Mouse (Mus musculus) midbrain, embryonic 11.5 days (tissue): ENCODE results near the gene Kdelr3. TPM values are rescaled to one million over a fixed set of nuclear protein-coding genes. Genes with fewer than 3 reads are reported as not detected.

Source experiments
- ATAC-seq: fragments of 200-750 bp; cut with Nextera tagmentation; 2 replicates; pipeline ENCODE4 v1.8.0; 2017; ENCODE audit warnings: moderate TSS enrichment, moderate library complexity; ENCODE audit not compliant: low FRiP score
- DNase-seq: peaks from one replicate; pipeline ENCODE4 v3.0.0; 2015; ENCODE audit warnings: low spot score; ENCODE audit errors: missing footprints
- H3K27ac ChIP-seq: fragments of 300-500 bp; sonication (generic); 2 replicates; pipeline ENCODE4 v1.5.1; 2014; ENCODE audit warnings: low read depth, low read length
- H3K27me3 ChIP-seq: fragments of 300-500 bp; sonication (generic); 2 replicates; pipeline ENCODE4 v1.6.1; 2014; ENCODE audit warnings: mild to moderate bottlenecking, low read length, moderate library complexity, mixed read lengths; ENCODE audit not compliant: control insufficient read depth, insufficient read depth
- H3K36me3 ChIP-seq: fragments of 300-500 bp; sonication (generic); 2 replicates; pipeline ENCODE4 v1.6.1; 2014; ENCODE audit warnings: mild to moderate bottlenecking, low read length, moderate library complexity, mixed read lengths; ENCODE audit not compliant: control insufficient read depth, insufficient read depth
- H3K4me1 ChIP-seq: fragments of 300-500 bp; sonication (generic); 2 replicates; pipeline ENCODE4 v1.6.1; 2014; ENCODE audit warnings: low read length; ENCODE audit not compliant: control insufficient read depth, insufficient read depth
- H3K4me2 ChIP-seq: fragments of 300-500 bp; sonication (generic); 2 replicates; pipeline ENCODE4 v1.6.1; 2014; ENCODE audit warnings: mild to moderate bottlenecking, moderate library complexity
- H3K4me3 ChIP-seq: fragments of 300-500 bp; sonication (generic); 2 replicates; pipeline ENCODE4 v1.5.1; 2014; ENCODE audit warnings: low read depth, low read length
- H3K9ac ChIP-seq: fragments of 300-500 bp; sonication (generic); 2 replicates; pipeline ENCODE4 v1.6.1; 2014; ENCODE audit warnings: low read length
- H3K9me3 ChIP-seq: fragments of 300-500 bp; sonication (generic); 2 replicates; pipeline ENCODE4 v1.6.1; 2016; ENCODE audit warnings: low read length; ENCODE audit not compliant: control insufficient read depth
- WGBS: fragments of 180-500 bp; shearing (Covaris S2); extraction: QIAGEN DNeasy Blood & Tissue Kit; methylation state at CpG from one replicate; pipeline ENCODE4 v1.1.7; 2014; 5-methylcytosine and 5-hydroxymethylcytosine counted together
- polyA plus RNA-seq: library from polyadenylated mRNA; unstranded; fragments of >200 nt; fragmentation: Nextera tagmentation; extraction: Ambion mirVana; gene quantifications from 2 replicates; pipeline ENCODE4 v1.2.1, GENCODE M21; 2014

Kdelr3 gene
- 14.9 and 16.4 TPM in 2 replicates for polyA plus RNA-seq

DNA sequence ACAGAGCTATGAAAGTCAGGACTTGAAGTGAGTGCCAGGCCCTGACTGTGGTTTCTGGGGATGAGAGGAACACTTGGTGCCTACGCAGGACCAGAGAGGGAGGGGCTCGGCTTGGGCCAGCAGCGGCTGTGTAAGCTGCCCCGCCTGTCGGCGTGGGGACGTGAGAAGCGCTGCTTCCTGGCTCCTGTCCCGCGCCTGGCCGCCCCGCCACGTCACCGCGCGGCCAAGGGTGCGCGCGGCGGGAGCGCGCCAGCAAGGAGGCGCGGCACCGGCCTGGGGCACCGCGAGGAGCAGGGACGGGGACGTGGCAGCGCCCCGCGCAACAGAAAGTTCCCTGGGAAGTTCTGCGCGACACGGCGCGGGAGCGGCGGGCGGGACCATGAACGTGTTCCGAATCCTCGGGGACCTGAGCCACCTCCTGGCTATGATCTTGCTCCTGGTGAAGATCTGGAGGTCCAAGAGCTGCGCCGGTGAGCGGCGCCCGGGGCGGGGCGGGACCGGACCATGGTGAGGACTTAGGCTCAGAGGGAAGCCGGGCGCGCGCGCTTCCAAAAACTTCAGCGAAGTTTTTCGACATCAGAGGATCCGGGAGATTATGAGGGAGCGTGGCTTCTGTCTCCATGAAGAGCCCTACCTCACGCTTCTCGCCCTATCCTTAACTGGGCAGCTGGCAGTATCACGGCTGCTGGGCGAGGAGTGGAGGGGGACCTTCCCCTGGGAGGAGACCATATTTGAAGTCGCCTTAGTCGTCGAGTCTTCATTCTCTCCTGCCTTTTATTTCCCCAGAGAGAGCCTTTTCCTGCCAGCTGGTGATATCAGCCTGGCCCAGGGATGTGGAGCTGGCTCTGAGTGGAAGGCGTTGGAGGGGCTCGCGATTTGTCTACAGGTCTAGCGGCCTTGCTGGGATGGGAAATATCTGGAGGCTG lies at the start of gene Kdelr3:
Kdelr3 (plus strand) TSS at position 241 of the 926 bp plus-strand sequence.
- H3K9ac ChIP-seq = peak within 1 kb of the TSS; percentile 34
- peak within 1 kb of the TSS; percentile 45 for H3K4me3 ChIP-seq
- H3K4me1 ChIP-seq = peaks cover 22% of the 10 kb centered on the region
- peaks cover 64% of the 10 kb centered on the region for H3K27me3 ChIP-seq
- no peak within 1 kb of the TSS for H3K27ac ChIP-seq
- ATAC-seq (0 out of 2 replicates have a peak, but pooled peaks have one; percentile 22), DNase-seq (peak; percentile 94)
- H3K4me2 ChIP-seq = peak within 1 kb of the TSS; percentile 58
- WGBS = 1% methylated on average over 71 of the region's 71 CpGs
- H3K36me3 ChIP-seq = no peaks in the 10 kb centered on the region
- no peaks in the 10 kb centered on the region for H3K9me3 ChIP-seq

DNA sequence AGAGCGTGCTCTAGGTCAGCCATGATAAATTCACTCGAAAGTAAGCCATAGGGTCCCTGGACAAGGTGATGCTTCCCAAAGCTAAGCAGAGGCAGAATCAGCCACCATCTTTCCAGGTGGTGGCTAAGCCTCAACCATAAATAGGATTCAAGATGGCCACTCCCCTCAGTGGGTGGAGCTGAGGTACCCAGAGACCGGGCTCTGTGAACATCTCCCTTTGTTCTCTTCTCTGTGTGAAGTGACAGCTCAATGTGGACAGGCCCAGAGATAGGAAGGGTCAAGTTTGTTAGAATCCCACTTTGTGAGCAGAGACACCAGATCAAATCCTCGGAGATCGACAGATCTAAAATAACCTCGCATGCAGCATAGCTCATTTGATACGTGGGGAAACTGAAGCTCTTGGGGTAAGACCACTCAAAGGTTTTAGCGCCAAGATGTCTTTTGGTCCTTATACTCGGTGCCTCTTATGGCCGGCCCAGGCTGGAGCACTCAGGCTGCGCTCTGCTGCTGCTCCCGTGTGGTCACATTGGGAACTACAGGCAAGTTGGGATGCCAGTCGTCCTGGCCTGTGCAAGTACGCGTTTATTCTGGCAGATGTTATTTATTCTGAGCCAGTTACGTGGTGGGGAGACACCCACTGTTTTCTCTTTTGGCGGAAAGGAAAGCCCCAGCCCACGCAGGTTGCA lies 49.5 kb upstream of the Kdelr3 start:
- no peak overlapping the region for H3K4me3 ChIP-seq
- peak; percentile 99 for DNase-seq

DNA sequence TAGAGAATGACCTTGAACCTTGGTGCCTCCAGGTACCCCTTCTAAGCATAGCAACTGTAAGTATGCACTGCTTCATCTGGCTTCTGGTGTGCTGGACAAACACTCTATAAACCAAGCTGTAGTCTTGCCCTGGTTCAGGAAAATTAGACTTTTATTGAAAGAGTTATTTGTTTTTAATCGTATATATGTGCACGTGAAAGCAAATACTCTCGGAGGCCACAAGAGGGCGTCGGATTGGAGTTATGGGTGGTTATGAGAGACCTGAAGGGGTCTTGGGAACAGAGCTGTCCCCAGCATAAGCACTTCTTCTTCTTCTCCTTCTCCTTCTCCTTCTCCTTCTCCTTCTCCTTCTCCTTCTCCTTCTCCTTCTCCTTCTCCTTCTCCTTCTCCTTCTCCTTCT lies 46.6 kb upstream of the Kdelr3 start:
- H3K27ac ChIP-seq = no peak overlapping the region
- H3K27me3 ChIP-seq = no peaks in the 10 kb centered on the region
- no peak overlapping the region for H3K4me2 ChIP-seq
- no peak overlapping the region for H3K9ac ChIP-seq
- H3K4me3 ChIP-seq = no peak overlapping the region
- whole genome bisulfite sequencing = 67% methylated on average over 5 of the region's 5 CpGs
- H3K9me3 ChIP-seq = no peaks in the 10 kb centered on the region
- H3K36me3 ChIP-seq = no peaks in the 10 kb centered on the region
- DNase-seq (no peak), ATAC-seq (no peak)
- no peaks in the 10 kb centered on the region for H3K4me1 ChIP-seq

More for the DNA sequence above, 49.5 kb upstream of the Kdelr3 start:
- Histone ChIP-seq H3K36me3 (no peaks in the 10 kb centered on the region), H3K9me3 (no peaks in the 10 kb centered on the region), H3K27me3 (no peaks in the 10 kb centered on the region), H3K4me1 (no peaks in the 10 kb centered on the region), H3K4me2 (no peak overlapping the region), H3K9ac (0 out of 2 replicates have a peak overlapping the region, but pooled peaks have one; percentile 24), H3K27ac (no peak overlapping the region)
- 6% methylated on average over 18 of the region's 18 CpGs for WGBS
- ATAC-seq = peak; percentile 85

DNA sequence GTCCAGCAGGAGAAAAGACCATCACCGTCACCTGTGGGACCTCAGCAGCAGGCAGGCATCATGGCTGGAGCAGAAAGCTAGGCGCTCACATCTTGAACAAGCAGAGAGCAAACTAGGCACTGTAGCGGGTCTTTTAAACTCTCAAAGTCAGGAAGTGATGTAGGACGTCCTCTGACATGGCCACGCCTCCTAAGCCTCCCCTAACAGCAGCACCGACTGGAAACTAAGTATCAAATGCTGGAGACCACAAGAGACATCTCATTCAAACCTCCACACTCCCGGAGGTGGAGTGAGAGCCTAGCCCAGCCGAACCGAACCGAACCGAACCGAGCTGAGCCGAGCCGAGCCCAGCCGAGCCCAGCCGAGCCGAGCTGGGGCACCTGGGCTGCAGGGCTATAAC lies 45.6 kb upstream of the Kdelr3 start:
- Histone ChIP-seq H3K4me2 (peak overlapping the region; percentile 22; the same call in 1 of the 2 replicates), H3K4me3 (no peak overlapping the region), H3K36me3 (no peaks in the 10 kb centered on the region), H3K9me3 (no peaks in the 10 kb centered on the region), H3K9ac (no peak overlapping the region), H3K27ac (no peak overlapping the region), H3K4me1 (no peaks in the 10 kb centered on the region), H3K27me3 (no peaks in the 10 kb centered on the region)
- DNase-seq (no peak), ATAC-seq (no peak)
- WGBS = 36% methylated on average over 17 of the region's 17 CpGs

DNA sequence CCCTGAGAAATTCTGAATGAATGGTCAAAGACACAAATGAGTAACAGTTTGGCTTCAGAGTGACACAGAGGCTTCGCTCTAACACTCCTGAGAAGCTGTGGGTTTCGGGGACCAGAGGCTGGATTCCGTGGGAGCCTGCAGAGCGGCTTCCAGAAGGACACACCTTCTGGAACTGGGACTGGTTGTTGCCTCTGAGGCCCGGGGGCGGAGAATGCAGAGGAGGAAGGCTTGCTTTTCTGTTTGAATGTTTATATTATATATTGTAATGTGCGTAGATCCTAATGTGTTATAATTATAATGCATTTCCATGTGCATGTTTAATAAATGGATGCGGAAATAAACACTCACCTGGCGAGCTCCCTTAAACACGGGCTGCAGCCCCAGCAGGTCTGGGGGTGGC lies 45.1 kb upstream of the Kdelr3 start:
- Histone ChIP-seq H3K4me1 (no peaks in the 10 kb centered on the region), H3K4me3 (no peak overlapping the region), H3K27ac (no peak overlapping the region), H3K9ac (no peak overlapping the region), H3K27me3 (no peaks in the 10 kb centered on the region), H3K4me2 (peak overlapping the region; percentile 22; the same call in 1 of the 2 replicates), H3K36me3 (no peaks in the 10 kb centered on the region), H3K9me3 (no peaks in the 10 kb centered on the region)
- 43% methylated on average over 10 of the region's 10 CpGs for WGBS
- ATAC-seq (no peak), DNase-seq (no peak)

DNA sequence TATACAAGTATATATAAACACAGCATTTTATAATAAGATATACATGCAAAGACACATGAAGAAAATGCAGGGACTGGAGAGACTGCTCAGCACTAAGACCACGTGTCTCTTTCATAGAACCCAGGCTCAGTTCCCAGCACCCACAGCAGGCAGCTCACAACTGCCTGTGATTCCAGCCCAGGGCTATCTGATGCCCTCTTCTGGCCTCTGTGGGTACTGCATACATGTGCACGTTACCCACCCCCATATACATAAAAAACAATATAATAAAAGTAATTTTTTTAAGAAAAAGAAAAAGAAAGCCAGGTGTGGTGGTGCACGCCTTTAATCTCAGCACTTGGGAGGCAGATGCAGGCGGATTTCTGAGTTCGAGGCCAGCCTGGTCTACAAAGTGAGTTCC lies 43.2 kb upstream of the Kdelr3 start:
- 86% methylated on average over 5 of the region's 5 CpGs for WGBS
- H3K4me3 ChIP-seq = no peak overlapping the region
- no peak overlapping the region for H3K27ac ChIP-seq
- H3K4me2 ChIP-seq = no peak overlapping the region
- DNase-seq = no peak
- H3K4me1 ChIP-seq = no peaks in the 10 kb centered on the region
- no peaks in the 10 kb centered on the region for H3K27me3 ChIP-seq
- H3K36me3 ChIP-seq = no peaks in the 10 kb centered on the region
- no peak overlapping the region for H3K9ac ChIP-seq
- no peaks in the 10 kb centered on the region for H3K9me3 ChIP-seq
- ATAC-seq = no peak

DNA sequence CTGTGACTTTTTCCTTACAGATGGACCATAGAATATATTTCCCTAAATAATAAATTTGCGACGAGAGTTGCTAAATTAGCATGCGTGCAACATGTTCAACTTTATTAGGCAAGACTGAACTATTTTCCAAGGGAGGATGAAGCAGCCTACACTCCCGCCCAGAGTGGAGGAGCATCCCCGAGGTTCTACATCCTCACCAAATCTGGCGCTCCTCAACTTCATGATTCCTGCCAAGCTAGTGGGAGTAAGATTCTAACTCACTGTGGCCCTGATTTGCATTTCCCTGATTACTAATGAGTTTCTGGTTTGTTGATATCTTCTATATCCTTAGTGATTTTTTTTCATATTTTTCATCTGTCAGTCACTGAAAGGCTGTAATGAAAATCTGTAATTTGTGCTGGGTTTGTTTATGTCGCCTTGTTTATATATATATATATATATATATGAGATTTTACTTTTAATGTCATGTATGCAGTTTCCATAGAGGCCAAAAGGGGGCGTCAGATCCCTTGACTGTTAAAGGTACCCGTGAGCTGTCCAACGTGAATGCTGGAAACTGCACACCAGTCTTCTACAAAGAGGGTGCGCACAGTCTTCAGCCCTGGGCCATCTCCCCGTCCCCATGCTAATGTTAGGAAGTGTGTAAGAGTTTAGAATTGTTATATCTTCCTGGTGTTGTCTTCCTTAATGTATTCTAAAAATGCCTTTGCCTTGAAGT lies 42.4 kb upstream of the Kdelr3 start:
- Histone ChIP-seq H3K27ac (no peak overlapping the region), H3K9me3 (no peaks in the 10 kb centered on the region), H3K27me3 (no peaks in the 10 kb centered on the region), H3K9ac (no peak overlapping the region), H3K4me1 (no peaks in the 10 kb centered on the region), H3K4me2 (no peak overlapping the region), H3K4me3 (no peak overlapping the region), H3K36me3 (no peaks in the 10 kb centered on the region)
- DNase-seq (no peak), ATAC-seq (no peak)
- WGBS = 55% methylated on average over 12 of the region's 12 CpGs

DNA sequence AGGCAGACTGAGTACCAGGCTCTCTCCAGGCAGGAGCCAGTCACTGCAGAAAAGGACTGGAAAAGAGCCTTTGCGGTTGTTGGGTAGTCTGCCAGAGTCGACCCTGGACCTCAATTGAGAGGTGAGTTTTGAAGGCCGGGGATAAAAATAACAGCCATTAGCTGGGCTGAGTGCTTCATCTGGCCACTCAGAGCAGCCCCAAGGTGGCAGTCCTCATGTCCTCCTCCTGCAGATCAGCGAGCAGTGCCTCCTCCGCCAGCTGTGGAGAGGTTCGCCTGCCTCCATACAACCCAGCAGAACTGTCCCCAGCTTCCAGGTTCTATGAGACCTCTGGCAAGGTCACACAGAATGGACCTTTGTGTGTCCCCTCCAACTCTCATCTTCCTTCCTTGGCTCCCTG lies 39.0 kb upstream of the Kdelr3 start:
- ATAC-seq (no peak), DNase-seq (no peak)
- H3K4me2 ChIP-seq = no peak overlapping the region
- no peaks in the 10 kb centered on the region for H3K27me3 ChIP-seq
- H3K4me3 ChIP-seq = no peak overlapping the region
- WGBS = 68% methylated on average over 6 of the region's 6 CpGs
- H3K36me3 ChIP-seq = no peaks in the 10 kb centered on the region
- H3K9me3 ChIP-seq = no peaks in the 10 kb centered on the region
- no peak overlapping the region for H3K9ac ChIP-seq
- no peaks in the 10 kb centered on the region for H3K4me1 ChIP-seq
- no peak overlapping the region for H3K27ac ChIP-seq
